Mouse (Mus musculus): Measurements from ENCODE around the gene B3galt6. TPM values are rescaled to one million over a fixed set of nuclear protein-coding genes. Genes with fewer than 3 reads are reported as not detected.
A peak's percentile ranks its signal among the peaks of the same experiment; 100 is the strongest.

The B3galt6 gene
- polyA plus RNA-seq, 1 experiment from 2014 or later = 14.0 TPM

DNA sequence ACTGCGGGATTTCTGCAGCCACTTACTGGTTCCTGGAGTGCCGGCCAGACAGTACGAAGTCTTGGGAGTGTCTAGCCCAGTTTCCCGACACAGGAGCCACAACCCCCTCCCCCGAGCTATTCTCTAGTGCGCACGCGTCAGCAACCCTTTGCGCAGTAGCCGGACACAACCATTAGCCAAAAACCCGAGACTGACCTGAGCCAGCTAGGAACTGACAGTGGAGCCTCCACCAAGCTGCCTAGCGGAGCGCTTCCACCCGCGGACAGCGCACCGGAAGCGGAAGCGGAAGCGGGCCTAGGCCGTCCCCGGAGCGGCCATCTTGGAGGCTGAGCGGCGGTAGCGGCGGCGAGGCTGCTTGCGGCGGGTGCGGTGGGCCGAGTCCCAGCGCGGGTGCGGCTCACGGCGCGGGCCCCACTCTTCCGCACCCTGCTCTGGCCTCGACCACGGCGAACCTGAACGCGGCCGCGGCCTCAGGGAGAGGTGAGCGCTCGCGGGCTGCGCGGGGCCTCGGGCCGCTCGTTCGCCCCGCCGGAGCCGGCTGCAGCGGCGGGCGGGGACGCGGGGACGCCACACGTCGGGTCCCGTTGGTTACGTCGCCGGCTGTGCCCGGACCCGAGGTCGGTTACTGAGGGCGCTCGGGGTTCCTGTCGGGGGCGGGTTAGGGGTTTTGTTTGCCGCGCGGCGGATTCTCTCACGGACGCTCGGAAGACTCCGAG, 48.8 kb downstream of the B3galt6 start, which contains the start of gene Ube2j2:
TSS of gene Ube2j2 (plus strand) at position 298 of the 716 bp plus-strand sequence.
- peak within 1 kb of the TSS; percentile 88 for H3K4me3 ChIP-seq
- DNase-seq (ENCODE audit: extremely low spot score, low spot score) = peak; percentile 96
- peak within 1 kb of the TSS; percentile 93 for H3K27ac ChIP-seq
- under 1% methylated on average over 84 of the region's 85 CpGs for WGBS
- H3K4me1 ChIP-seq = peaks cover 22% of the 10 kb centered on the region
- no peaks in the 10 kb centered on the region for H3K9me3 ChIP-seq
- peaks cover 30% of the 10 kb centered on the region for H3K36me3 ChIP-seq (replicated peaks)
- no peaks in the 10 kb centered on the region for H3K27me3 ChIP-seq (ENCODE audit: poor library complexity, severe bottlenecking)

DNA sequence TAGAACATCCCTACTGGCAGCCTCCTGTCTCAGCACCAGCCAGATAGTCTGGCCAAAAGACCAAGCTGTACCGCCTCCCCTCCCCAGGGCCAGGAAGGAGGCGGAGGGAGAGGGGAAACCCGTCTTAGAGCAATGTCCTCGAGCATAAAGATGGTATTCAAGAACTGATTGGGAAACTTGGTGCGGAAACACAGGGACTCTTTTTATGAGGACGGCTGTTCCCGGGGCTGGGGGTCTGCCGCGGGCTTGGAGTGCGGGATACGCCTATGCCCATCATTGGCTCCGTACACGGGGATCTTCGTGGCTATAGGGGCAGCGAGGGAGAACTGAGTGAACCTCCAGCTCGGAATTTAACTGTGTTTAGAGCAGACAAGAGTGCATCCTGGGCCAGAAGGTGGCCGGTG, 49.4 kb downstream of the B3galt6 start:
- H3K36me3 ChIP-seq (replicated peaks) = peaks cover 24% of the 10 kb centered on the region
- WGBS = under 1% methylated on average over 17 of the region's 17 CpGs

More for the DNA sequence above, 49.4 kb downstream of the B3galt6 start:
- peak overlapping the region; percentile 88 for H3K4me3 ChIP-seq
- no peak for DNase-seq (ENCODE audit: extremely low spot score, low spot score)
- H3K27ac ChIP-seq = peak overlapping the region; percentile 93
- no peaks in the 10 kb centered on the region for H3K27me3 ChIP-seq (ENCODE audit: poor library complexity, severe bottlenecking)
- H3K9me3 ChIP-seq = no peaks in the 10 kb centered on the region
- peaks cover 22% of the 10 kb centered on the region for H3K4me1 ChIP-seq

Other genes starting within 250 kb of the B3galt6 start
- gene Atad3a, start 231.6 kb downstream of the B3galt6 start, polyA plus RNA-seq (2016; fragmentation: Nextera tagmentation; extraction: Ambion mirVana) = 141 and 149 TPM in 2 replicates
- gene Vwa1, start 218.0 kb downstream of the B3galt6 start, polyA plus RNA-seq (2016; fragmentation: Nextera tagmentation; extraction: Ambion mirVana) = 9.7 and 11.3 TPM in 2 replicates
- gene Tmem88b, start 206.8 kb downstream of the B3galt6 start, polyA plus RNA-seq (2016; fragmentation: Nextera tagmentation; extraction: Ambion mirVana) = 0.24 and 0.27 TPM in 2 replicates
- gene Ankrd65, start 202.2 kb downstream of the B3galt6 start, polyA plus RNA-seq (2016; fragmentation: Nextera tagmentation; extraction: Ambion mirVana) = not detected in 2 replicates
- 253 and 258 TPM in 2 replicates for gene Mrpl20, start 189.8 kb downstream of the B3galt6 start, polyA plus RNA-seq (2016; fragmentation: Nextera tagmentation; extraction: Ambion mirVana)
- 166 and 168 TPM in 2 replicates for gene Ccnl2, start 180.2 kb downstream of the B3galt6 start, polyA plus RNA-seq (2016; fragmentation: Nextera tagmentation; extraction: Ambion mirVana)
- gene Aurkaip1, start 161.4 kb downstream of the B3galt6 start, polyA plus RNA-seq (2016; fragmentation: Nextera tagmentation; extraction: Ambion mirVana) = 165 and 172 TPM in 2 replicates
- 37.6 and 39.4 TPM in 2 replicates for gene Mxra8, start 153.0 kb downstream of the B3galt6 start, polyA plus RNA-seq (2016; fragmentation: Nextera tagmentation; extraction: Ambion mirVana)
- 4.6 and 5.3 TPM in 2 replicates for gene Dvl1, start 145.2 kb downstream of the B3galt6 start, polyA plus RNA-seq (2016; fragmentation: Nextera tagmentation; extraction: Ambion mirVana)
- 0.12 and 0.33 TPM in 2 replicates for gene Tas1r3, start 129.3 kb downstream of the B3galt6 start, polyA plus RNA-seq (2016; fragmentation: Nextera tagmentation; extraction: Ambion mirVana)
- 21.2 and 24.0 TPM in 2 replicates for gene Cptp, start 123.2 kb downstream of the B3galt6 start, polyA plus RNA-seq (2016; fragmentation: Nextera tagmentation; extraction: Ambion mirVana)
- gene Ints11, start 123.1 kb downstream of the B3galt6 start, polyA plus RNA-seq (2016; fragmentation: Nextera tagmentation; extraction: Ambion mirVana) = 120 and 121 TPM in 2 replicates
- gene Pusl1, start 100.9 kb downstream of the B3galt6 start, polyA plus RNA-seq (2016; fragmentation: Nextera tagmentation; extraction: Ambion mirVana) = 54.5 and 56.3 TPM in 2 replicates
- 24.3 and 24.5 TPM in 2 replicates for gene Acap3, start 100.8 kb downstream of the B3galt6 start, polyA plus RNA-seq (2016; fragmentation: Nextera tagmentation; extraction: Ambion mirVana)
- gene Ube2j2, start 48.8 kb downstream of the B3galt6 start, polyA plus RNA-seq (2016; fragmentation: Nextera tagmentation; extraction: Ambion mirVana) = 144 and 150 TPM in 2 replicates
- 18.4 and 20.9 TPM in 2 replicates for gene C1qtnf12, start 30.3 kb downstream of the B3galt6 start, polyA plus RNA-seq (2016; fragmentation: Nextera tagmentation; extraction: Ambion mirVana)
- gene Sdf4, start 223 bp upstream of the B3galt6 start, polyA plus RNA-seq (2016; fragmentation: Nextera tagmentation; extraction: Ambion mirVana) = 134 and 135 TPM in 2 replicates
- gene Tnfrsf4, start 21.2 kb upstream of the B3galt6 start, polyA plus RNA-seq (2016; fragmentation: Nextera tagmentation; extraction: Ambion mirVana) = 0.72 and 1.1 TPM in 2 replicates
- gene Tnfrsf18, start 33.5 kb upstream of the B3galt6 start, polyA plus RNA-seq (2016; fragmentation: Nextera tagmentation; extraction: Ambion mirVana) = 0.72 and 1.1 TPM in 2 replicates
- gene Ttll10, start 66.8 kb upstream of the B3galt6 start, polyA plus RNA-seq (2016; fragmentation: Nextera tagmentation; extraction: Ambion mirVana) = 0.10 and 0.41 TPM in 2 replicates
- gene 9430015G10Rik, start 117.3 kb upstream of the B3galt6 start, polyA plus RNA-seq (2016; fragmentation: Nextera tagmentation; extraction: Ambion mirVana) = 81.2 and 86.9 TPM in 2 replicates
- gene Rnf223, start 137.9 kb upstream of the B3galt6 start, polyA plus RNA-seq (2016; fragmentation: Nextera tagmentation; extraction: Ambion mirVana) = 0.87 and 1.1 TPM in 2 replicates
- gene Agrn, start 204.8 kb upstream of the B3galt6 start, polyA plus RNA-seq (2016; fragmentation: Nextera tagmentation; extraction: Ambion mirVana) = 58.3 and 62.0 TPM in 2 replicates
- gene Isg15, start 208.2 kb upstream of the B3galt6 start, polyA plus RNA-seq (2016; fragmentation: Nextera tagmentation; extraction: Ambion mirVana) = 0.38 and 0.43 TPM in 2 replicates
- 3.9 and 4.4 TPM in 2 replicates for gene AW011738, start 210.7 kb upstream of the B3galt6 start, polyA plus RNA-seq (2016; fragmentation: Nextera tagmentation; extraction: Ambion mirVana)
- 1.1 TPM in 2 replicates for gene Perm1, start 223.2 kb upstream of the B3galt6 start, polyA plus RNA-seq (2016; fragmentation: Nextera tagmentation; extraction: Ambion mirVana)
- gene Plekhn1, start 242.2 kb upstream of the B3galt6 start, polyA plus RNA-seq (2016; fragmentation: Nextera tagmentation; extraction: Ambion mirVana) = 21.9 and 23.1 TPM in 2 replicates
- gene Noc2l, start 243.4 kb upstream of the B3galt6 start, polyA plus RNA-seq (2016; fragmentation: Nextera tagmentation; extraction: Ambion mirVana) = 122 and 124 TPM in 2 replicates

Data from forebrain, embryonic 10.5 days (tissue).